Mouse (Mus musculus) right cerebral cortex, postnatal 10 days (tissue): Measurements from ENCODE around the gene Ager.

Source experiments
- DNase-seq, 2 experiments: peaks; one replicate each; pipeline ENCODE4 v3.0.0; 2021; ENCODE audit warnings: low spot score in 2 of 2

Ager gene

GRCm38 (mm10) chr17:34585121-34585520, 12.5 kb upstream of the Ager start:
- DNase-seq = peak in 1 of 2 experiments; percentile 70

DNA sequence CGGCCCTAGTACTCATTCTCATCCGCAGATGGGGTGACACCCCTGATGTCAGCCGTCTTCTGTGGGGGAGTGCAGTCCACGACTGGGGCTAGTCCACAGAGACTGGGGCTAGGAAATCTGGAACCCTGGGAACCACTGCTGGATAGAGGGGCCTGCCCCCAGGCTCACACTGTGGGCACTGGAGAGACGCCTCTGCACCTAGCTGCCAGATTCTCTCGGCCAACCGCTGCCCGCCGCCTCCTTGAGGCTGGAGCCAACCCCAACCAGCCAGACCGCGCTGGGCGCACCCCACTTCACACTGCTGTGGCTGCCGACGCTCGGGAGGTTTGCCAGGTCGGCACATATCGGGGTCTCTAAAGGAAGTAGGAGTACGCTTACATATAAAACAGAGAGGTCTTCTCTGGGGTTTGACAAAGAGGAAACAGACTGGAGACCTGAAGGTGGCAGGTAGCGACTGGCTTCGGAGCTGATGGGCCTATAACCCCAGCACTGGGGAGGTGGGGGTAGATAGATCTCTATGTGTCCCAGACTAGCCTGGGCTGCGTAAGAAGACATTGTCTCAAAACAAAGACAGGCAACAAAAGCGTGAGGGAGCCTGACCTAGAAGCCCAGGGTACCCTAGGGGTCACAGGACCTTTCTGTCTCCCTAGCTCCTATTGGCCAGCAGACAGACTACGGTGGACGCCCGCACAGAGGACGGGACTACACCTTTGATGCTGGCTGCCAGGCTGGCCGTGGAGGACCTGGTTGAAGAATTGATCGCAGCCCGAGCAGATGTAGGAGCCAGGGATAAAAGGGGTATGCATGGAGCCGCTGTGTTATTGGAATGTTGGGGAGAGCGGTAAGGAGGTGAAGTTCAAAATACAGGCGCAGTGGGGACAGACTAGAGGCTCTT, 11.5 kb upstream of the Ager start:
- peak; percentile 67 to 69 for DNase-seq

DNA sequence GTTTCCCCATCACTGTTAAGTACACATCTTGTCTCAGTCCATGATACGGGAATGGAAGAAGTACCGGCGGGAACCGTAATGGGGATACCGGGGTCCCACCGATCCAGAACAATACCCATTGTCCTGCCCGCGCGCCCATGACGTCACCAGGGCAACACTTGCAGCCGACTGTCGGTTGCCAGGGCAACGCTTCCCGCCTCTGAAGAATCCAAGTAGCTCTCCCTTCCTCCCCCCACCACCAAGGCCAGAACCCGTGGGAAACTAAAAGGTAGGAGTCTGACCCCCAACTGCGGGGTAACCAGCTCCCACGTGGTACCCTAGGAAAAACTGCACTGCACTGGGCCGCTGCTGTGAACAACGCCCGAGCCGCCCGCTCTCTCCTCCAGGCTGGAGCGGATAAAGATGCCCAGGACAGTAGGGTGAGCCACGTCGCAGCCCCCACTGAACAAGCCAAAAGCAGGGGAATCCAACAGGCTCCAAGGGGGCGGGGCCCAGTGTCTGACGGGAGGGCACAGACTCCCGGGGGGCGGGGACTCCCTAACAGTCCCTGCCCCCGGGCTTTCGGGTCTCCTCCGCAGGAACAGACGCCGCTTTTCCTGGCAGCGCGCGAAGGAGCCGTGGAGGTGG, 10.8 kb upstream of the Ager start:
- peak; percentile 94 to 96 for DNase-seq

GRCm38 (mm10) chr17:34587423-34587811, 10.2 kb upstream of the Ager start:
- peak; percentile 97 to 98 for DNase-seq

DNA sequence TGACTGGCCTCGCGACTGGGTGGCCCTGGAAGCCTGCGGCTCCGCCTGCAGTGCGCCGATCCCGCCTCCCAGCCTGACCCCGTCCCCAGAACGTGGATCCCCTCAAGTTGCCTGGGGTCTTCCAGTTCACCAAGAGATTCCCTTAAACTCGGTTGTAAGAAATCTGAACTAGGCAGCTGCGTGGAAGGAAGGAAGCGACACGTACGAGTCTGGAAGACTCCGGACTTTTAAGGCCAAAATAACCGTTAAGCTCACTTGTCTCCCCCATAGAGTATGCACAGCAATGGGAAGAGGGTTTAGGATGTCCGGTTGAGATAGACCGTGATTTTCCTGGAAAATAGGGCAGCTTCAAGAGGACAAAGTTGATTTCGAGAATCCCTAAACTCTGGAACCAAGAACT, 9.8 kb upstream of the Ager start:
- no peak for DNase-seq

DNA sequence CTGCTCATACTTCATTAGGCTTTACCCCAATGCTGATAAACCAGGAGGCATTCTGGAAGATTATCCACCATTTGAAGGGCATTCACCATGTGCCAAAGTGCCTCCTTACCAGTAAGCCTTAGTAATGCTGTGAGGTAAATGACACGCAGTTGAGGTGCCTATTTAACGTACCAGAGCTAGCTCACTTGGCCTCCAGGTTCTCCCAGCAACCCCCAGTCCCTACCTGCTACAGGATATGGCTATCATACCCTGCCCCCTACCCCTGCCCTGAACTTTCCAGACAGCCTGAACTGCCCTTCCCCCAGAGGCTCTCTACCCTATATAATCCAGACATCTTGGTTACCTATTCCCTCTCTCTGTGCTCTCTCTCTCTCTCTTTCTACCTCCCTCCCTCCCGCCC, 8.9 kb upstream of the Ager start:
- peak in 1 of 2 experiments; percentile 26 for DNase-seq

DNA sequence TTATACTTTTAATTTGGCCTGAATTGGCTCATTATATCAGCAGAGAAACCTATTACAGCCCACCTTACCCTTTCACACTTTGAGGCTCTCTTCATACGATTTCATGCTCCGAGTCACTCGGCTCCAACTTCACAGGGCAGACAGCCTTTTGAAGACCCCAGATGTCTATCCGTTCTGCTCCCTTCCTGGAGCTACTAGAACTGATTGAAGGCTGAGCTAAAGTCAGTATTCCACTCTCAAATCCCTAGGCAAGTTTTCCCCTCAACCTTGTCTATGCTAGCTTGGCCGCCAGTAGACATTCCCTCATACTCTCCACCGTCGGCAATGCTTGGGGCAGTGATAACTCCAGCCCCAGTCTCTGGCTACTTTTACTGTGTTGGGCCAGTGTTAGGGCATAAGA, 8.5 kb upstream of the Ager start:
- DNase-seq = peak in 1 of 2 experiments; percentile 29

GRCm38 (mm10) chr17:34589681-34590101, 8.0 kb upstream of the Ager start, which contains the start of gene Gpsm3:
TSS of gene Gpsm3 (plus strand) at chr17:34589806.
- peak; percentile 45 to 48 for DNase-seq

DNA sequence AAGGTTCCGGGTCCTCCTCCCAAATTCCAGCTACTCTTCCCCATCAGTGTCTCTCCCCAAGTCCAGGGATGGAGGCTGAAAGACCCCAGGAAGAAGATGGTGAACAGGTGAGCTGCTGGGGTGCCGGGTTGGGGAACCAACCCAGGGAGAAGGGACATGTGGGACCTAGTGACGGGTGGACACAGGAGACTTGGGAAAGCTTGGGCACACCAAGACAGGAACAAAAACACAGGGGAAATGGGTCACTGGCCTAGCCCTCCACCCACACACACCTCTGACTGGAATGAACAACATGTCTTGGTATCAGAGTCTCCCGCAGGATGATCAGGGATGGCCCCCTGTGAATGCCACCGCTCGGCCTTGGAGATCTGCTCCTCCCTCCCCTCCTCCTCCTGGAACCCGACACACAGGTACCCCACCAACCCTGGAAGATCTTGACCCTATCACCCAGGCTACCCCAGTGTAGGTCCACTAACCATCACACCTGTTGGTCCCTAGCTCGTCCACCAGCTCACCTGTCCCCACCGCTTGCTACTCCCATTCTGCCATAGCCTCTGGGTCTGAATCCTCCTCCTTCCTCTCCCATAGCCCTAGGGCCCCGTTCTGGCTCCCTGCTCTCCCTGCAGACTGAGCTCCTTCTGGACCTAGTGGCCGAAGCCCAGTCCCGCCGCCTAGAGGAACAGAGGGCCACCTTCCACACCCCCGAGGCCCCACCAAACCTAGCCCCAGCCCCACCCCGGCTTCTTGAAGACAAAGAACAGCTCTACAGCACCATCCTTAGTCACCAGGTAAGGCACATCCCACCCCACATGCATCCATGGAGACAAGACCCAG, 7.3 kb upstream of the Ager start:
- peak; percentile 29 to 42 for DNase-seq

DNA sequence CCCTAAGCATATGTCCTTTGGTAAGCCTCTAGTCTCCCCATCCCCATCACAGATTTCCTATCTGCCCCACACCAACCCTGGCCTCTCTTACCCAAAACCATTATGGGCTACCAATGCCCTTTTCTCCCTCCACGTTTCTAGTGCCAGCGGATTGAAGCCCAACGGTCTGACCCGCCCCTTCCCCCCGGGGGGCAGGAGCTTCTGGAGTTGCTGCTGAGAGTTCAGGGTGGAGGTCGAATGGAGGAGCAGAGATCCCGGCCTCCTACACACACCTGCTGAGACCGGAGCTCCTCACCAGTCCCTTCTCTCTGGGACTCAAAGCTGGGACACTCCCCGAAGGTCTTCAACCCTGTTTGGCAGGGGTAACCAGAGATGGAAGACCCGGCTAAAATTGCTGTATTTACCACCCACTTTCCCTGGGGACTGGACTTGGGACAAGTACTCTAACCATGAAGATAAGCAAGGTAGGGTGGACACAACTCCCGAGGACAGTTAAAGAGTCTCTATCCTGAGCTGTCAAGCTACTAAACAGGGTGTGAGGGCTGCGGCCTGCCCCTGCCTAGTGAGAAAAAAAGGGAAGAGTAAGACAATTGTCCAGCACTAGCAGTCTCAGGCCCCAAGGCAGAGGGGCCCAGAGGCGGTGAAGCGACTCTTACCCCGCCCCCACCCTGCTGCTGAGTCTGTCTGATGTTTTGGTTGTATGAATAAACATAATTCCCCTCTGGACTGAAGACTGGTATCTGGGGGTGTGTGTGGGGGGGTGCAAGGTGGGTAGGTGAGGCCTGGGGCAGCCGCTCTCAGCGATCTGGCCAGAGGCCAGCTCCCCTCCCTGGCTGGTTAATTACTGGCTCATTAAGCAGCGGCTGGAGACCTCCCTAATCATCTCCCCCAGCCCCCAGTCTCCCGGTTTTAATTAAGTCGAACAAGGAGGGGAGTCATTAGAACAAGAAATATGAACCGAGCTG, 6.4 kb upstream of the Ager start, which contains the start of gene Pbx2:
Gene Pbx2 (plus strand): TSS at position 238 of the 965 bp plus-strand sequence.
- DNase-seq = peak; percentile 33 to 47

- peak; percentile 94 to 95 for DNase-seq
These were observed 5.7 kb upstream of the Ager start for GRCm38 (mm10) chr17:34591994-34592375.

DNA sequence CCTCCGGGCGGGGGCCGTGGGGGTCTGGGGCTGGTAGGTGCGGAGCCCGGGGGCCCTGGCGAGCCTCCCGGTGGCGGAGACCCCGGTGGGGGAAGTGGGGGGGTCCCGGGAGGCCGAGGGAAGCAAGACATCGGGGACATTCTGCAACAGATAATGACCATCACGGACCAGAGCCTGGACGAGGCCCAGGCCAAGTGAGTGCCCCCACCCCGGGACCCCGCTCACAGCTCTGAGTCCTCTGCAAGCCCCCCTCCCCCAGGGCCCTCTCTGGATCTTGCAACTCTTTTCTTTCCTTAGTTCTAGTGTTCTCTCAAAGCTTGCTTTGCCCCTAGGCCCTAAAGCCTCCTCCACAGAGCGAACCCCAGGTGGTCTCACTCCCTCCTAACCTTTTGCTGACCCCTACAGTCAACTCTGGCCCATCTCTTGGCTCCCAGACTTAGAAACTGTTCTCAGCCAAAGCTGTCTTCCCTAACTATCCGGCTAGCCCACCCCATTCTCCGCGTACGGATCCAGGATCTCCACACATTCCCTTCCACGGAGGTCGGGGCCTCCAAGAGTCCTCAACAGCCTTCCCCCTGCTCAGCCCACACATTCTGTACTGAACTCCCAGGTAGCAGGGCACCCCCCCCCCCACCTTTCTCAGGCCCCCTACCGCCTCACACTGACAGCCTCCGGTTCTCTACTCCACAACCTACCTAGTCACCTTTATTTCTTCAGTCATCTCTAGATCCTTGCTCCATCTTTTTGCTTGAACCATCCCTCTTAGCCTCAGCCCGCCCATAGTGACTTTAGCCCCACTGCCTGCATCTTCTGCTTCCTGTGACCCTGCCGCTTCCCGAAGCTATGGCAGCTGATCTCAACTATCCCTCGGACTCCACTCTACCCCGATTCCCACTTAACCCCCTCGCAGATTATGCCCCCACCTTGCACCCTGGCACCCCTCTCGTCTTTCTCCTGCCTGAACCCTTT, 4.8 kb upstream of the Ager start:
- peak; percentile 65 to 71 for DNase-seq

DNA sequence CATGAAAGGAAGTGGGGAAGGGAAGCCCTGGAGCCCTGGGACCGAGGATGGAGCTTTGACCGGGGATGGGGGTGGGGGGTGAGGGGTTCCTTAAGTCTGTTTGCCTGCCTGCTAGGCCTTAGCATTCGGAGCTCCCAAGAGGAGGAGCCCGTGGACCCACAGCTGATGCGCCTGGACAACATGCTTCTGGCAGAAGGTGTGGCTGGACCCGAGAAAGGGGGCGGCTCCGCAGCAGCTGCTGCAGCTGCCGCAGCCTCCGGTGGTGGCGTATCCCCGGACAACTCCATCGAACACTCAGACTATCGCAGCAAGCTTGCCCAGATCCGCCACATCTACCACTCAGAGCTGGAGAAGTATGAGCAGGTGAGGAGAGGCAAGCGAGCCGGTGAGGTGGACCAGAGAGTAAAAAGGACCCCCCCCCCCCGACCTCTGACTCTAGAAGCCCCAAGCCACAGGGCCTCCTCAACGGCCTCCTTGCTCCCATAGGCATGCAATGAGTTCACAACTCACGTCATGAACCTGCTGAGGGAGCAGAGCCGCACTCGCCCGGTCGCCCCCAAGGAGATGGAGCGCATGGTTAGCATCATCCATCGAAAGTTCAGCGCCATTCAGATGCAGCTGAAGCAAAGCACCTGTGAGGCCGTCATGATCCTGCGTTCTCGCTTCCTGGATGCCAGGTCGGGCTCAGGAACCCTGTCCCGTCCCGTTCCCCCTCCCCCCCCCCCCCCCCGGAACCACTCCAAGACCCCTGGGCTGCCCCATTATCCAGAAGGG, 3.7 kb upstream of the Ager start:
- DNase-seq = peak in 1 of 2 experiments; percentile 55

- no peak for DNase-seq
These were observed 1.6 kb upstream of the Ager start for GRCm38 (mm10) chr17:34596098-34596497.

DNA sequence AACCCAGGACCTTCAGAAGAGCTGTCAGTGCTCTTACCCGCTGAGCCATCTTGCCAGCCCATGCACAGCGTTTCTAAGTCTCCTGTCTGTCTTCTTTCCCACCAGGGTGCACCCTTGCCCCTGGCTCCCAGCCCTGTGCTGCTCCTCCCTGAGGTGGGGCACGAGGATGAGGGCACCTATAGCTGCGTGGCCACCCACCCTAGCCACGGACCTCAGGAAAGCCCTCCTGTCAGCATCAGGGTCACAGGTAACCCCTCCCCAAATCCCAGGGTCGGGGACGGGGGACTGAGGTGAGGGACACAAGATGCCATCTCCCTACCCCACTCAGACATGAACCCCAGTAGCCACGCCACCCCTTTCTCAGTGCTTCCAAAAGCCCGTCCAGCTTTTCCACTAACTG, 2.2 kb downstream of the Ager start:
- DNase-seq = peak in 1 of 2 experiments; percentile 33

- DNase-seq = no peak
These were observed 4.1 kb downstream of the Ager start for GRCm38 (mm10) chr17:34601796-34602195.

- peak; percentile 100 for DNase-seq
These were observed 5.9 kb downstream of the Ager start, which contains the start of gene Rnf5 for GRCm38 (mm10) chr17:34603375-34604060. TSS of gene Rnf5 (minus strand) at chr17:34603690.

GRCm38 (mm10) chr17:34604061-34604508, 6.4 kb downstream of the Ager start, which contains the start of gene Agpat1:
TSS of gene Agpat1 (plus strand) at chr17:34604262.
- DNase-seq = peak; percentile 99
